Mouse (Mus musculus) G1E-ER4 (cell line): ENCODE results near the gene Hadha. TPM values are rescaled to one million over a fixed set of nuclear protein-coding genes. Genes with fewer than 3 reads are reported as not detected.

Experiments
- GATA1 ChIP-seq: IDR thresholded peaks from one replicate; pipeline ENCODE4 v1.8.0; 2012; ENCODE audit warnings: low read length, inconsistent platforms
- polyA plus RNA-seq: library from polyadenylated mRNA; stranded (reverse); fragments of >175 nt; gene quantifications from 2 replicates; pipeline ENCODE4 v1.2.3, GENCODE M21; 2012

Gene Hadha
- polyA plus RNA-seq, 1 experiment = 11.2 TPM

DNA sequence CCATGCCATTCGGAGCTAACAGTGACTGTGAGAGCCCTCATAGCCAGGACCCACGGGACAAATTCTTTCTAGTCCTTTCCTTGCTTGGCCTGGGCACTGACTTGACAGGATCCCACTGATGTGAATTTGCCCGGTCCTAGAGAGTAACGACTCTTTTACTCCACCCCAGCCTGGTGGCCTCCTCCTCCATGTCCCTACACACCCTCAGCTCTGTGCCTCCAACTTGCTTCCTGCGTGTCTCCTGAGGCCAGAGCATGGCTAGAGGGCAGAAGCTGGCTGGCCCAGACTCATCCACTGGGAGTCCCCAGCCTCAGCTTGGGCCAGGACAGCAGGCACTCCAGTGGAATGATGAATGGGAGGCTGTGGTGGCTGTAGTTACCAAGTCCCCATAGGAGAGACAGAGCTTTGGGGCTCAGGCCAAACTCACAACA lies 47.3 kb downstream of the Hadha start:
- TF ChIP-seq GATA1 = no peak

DNA sequence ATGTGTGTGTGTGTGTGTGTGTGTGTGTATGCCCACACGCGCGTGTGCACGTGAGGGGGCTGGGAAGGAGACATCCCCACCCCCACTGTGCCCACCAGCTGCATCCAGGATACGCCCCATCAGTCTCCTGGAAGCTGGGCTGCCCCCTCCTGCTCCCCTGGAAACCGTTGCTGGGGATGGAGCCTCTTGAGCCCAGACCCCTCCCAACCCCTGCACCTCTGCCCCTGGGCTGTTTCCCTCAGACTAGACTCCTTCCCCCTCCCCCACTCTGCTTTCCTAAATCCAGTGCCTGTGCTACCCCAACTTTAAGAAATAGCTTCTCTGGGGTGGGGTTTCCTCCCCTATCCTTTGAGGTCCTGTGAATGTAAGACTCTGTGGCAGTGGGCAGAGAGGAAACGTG lies 47.8 kb downstream of the Hadha start:
- TF ChIP-seq GATA1 = no peak

DNA sequence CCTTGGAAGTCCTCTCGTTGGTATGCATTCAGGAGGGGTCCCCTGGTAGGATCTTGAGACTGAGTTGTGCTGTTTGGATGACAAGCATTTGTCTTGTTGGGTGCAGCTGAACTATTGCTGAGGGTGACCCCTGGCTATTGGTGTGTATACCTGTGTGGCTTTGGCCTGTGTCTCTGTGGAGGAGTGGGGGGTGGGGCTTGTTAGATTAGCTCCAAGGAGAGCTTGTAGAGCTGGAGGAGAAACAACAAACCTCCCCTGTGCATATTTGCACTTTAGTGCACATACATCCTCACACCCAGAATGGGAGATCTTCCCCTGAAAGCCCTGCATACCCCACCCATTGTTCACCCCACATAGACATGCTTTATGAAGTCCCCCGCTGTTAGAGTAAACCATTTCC lies 48.2 kb downstream of the Hadha start:
- no peak for TF ChIP-seq GATA1

DNA sequence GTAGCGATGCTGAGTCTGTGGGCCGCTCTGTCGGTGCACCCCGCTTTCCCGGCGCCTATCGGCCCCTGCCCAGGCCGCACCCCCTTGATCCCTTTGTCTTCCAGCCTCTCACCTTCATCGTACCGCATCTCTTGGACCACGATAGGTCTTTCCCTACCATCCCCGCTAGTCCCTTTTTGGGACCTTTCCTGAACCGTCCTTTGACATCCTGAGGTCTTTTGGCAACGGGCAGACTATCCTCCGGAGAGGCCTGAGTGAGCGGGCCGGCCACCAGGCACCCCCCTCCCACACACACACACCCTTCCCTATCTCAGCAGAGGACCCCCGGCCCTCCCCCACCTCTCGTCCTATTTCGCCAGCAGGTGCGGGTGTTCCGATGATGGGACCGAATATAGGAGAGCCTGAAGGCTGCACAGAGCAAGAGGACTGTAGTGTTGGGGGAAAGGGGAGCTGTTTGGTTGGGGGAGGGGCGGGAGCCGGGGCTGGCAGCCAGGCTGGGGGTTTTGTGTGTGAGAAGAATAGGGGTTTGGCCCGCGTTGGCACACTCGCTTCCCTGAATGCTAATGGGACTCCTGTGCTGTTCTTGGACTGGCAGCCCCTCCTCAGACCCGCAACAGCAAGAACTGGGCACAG lies 49.2 kb downstream of the Hadha start, which contains the start of gene 3110082J24Rik:
Gene 3110082J24Rik, minus strand, starts transcription at position 419 of the 633 bp plus-strand sequence.
- TF ChIP-seq GATA1 = no peak

DNA sequence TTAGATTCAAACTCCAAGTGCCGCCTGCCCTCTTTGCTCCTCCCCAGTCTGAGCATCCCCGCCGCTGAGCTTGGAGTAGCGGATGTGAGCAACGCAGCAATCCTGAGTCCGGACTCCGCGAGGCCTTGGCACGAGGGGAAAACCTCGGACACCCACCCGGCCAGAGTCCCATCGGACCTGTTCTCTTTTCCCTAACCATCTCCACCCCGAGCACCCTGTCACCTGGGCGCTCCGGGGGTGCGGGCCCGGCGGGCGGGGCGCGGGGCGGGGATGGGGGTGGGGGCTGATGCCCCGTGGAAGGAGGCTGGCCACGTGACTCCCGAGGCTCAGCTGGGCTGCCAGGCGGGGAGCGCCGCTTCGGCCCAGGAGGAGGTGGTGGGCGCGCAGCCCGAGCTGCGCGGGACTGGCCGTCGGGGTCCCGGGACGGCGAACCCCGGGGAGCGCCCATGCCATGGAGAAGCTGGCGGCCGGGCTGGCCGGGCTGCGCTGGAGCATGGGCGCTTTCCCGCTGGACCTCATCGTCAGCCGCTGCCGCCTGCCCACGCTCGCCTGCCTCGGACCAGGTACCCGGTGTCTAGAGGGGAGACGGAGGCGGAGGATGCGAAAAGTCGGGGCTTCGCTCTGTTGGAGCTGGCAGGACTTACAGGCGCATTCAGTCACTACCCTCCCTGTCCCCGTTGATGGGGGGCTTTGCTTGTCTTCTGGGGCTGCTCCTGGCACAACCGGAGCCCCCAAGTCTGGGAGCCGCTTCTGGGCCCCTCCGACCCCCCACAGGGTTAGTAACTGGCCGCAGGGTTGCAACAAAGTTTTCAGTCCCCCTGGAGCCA lies 49.9 kb downstream of the Hadha start, which contains the start of gene Garem2:
Gene Garem2, plus strand, starts transcription at position 321 of the 827 bp plus-strand sequence.
- TF ChIP-seq GATA1 = no peak

DNA sequence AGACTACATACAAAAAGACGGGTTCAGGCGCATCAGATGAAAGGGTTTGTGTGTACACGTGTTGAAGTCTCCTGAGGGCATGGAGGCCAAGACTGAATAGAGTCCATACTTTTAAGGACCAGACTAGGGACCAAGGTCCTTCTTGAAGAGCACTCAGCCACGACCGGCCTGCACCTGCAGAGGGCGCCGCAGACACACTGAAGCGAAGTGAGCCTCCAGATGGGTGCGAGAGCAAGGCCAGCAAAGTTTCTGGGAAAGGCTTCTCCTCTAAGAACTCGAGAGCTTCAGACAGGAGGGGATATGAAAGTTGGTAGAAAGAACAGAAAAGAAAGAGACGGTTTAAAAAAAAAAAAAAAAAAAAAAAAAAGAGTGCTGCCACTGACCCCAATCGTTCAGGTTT lies 50.6 kb downstream of the Hadha start:
- TF ChIP-seq GATA1 = no peak

DNA sequence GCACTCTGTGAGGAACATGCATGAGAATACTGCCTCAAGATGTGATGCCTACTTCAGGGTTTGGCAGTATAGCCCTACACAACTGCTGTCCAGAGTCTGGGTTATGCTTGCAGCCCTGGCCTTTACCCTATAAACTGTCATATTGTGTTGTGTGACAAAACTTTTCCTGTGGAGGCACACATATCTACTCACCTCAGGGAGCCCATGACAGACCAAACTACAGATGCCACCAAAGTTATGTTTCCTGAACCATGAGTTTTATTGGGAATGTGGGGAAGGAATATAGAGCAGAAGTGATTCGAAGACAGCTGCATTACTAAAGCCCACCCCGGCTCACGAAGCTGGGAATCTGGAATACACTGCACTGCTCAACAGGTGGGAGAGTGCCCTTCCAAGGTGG lies 51.6 kb downstream of the Hadha start:
- TF ChIP-seq GATA1 = no peak

DNA sequence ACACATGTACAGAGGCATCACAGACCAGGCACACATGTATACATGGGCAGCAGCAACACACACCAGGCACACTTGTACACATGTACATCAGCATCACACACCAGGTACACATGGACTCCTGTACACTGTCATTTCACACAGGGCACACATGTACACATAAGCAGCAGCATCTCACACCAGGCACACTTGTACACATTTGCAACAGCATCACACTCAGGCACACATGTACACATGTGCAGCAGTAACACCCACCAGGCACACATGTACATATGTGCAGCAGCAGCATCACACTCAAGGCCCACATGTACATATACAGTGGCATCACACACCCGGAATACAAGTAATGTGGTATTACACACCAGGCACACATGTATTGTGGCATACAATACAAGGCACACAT lies 56.7 kb downstream of the Hadha start:
- TF ChIP-seq GATA1 = no peak

DNA sequence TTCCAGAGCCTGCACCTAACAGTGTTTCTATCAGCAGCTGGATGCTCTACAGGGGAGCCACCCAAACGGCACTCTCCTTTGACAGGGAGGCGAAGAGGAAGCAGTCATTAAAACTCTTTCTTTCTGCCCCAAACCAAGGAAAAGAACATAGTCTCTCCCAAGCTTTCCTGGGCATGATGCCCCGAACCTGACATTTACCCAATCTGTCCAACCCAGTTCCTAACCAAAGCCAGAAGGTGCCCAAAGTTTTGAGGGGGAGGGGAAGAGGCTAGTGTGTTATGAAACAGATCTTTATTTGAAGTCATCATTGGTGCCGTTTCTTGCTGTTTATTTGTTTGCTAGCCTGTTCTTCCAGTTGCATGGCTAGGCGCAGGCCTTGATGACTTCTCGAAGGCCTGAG lies 59.2 kb downstream of the Hadha start:
- no peak for TF ChIP-seq GATA1

DNA sequence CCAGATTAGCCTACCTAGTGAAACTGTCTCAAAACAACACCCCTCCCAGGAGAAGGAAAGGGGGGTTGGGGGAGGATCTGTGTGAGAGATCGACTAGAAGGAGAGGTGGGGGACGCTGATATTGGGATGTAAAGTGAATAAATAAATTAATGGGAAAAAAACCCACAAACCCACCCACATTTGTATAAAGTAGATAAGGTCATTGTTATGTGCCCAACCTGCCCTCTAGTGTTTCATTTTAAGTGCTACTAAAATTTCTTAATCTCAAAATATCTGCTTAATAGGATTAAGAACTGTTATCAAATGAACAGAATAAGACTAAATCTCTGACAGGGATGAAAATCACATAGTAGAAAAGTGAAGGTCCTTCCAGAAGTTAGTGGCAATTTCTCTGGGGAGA lies 60.6 kb downstream of the Hadha start:
- no peak for TF ChIP-seq GATA1

DNA sequence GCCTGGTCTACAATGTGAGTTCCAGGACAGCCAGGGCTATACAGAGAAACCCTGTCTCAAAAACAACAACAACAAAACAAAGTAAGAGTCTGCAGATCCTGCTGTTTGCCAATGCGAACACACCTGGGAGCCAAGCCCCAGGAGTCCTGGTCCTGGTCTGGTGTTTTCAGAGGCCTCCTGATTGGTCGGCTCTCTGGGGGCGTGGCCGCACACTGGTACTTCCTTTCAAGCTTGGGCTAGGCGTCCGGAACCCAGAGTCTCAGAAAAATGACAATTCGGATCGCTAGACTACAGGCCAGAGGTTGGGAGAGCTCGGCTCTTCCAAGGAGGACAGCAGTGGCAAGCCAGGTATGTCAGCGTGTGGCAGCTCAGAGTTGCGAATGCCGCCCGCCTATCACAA lies 62.3 kb downstream of the Hadha start:
- TF ChIP-seq GATA1 = no peak

DNA sequence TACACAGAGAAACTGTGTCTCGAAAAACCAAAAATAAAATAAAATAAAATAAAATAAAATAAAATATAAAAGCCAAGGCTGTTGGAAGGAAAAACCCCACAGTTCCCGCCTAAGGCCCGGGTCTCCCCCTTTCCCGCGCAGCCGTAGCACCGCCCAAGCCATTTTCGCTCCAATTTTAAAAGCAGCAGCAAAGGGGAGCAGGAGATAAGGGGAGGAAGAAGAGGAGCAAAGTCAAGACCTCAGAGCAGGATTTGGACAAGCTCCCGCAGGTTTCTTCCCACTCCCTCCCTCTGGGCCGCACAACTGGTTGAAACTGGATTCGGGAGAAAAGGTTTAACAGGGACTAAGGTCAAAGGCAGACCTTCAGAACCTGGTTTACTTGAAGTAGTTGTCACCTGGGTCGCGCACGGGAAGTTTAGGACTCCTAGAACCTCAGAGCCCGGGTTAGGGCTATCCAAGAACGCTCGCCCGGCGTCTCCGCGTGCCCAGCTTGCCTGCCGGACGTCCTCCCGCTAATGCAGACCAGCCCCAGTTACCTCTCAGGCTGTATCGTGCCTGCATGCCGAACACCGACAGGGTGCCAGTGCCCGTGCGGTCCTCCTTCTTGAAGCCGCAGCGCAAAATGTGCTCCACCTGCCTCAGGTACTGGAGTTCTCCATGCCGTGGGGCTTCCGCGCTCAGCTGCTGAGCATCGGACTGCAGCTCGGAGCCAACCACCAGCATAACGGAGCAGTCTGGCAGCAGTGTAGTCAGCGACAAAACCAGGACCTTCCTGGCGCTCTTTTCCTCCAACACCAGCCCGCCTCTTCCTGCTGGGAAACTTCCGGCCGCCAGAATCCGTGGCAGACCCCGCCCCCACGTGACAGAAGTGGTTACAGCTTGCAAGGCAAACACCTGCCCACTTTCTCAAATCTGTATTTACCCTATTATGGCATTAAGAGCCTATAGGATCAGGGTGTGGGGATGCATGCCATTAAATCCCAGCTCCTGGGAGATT lies 81.8 kb downstream of the Hadha start, which contains the start of gene Tyms:
Gene Tyms, minus strand, starts transcription at position 793 of the 997 bp plus-strand sequence.
- TF ChIP-seq GATA1 = no peak

DNA sequence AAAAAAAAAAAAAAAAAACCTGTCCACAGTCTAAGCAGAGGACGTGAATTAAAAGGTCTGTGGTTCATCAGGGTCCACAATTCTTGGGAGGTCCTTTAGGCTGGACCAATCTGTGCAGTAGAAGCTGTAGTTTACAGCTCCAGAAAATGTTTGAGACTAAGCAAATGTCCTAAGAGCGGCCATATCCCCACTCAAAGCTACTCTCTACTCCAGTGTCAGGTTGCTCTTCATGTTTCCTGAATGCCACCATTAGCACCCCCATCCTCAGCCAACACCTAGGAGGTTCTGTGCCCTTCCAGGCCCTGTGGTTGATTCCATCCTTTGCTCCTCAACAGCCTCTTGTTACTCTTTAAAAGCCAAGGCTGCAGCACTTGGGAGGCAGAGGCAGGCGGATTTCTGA lies 82.6 kb downstream of the Hadha start:
- TF ChIP-seq GATA1 = no peak

DNA sequence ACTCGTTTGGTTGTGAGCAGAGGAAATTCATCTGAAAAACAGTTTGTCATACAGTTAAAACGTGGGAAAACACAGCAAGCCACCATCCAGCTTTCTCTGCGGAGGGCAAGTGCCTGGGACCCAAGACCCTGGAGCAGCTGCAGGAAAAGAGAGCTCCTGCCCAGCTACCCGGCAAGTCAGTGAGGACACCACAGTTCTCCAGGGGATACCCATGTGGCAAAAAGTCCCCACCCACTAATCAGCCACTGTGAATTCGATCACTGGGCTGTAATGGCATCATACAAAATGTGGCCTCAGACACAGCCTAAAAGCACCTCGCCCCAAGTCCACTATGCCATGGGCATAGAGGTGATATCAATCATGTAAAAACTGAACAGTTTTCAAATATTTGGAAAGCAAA lies 83.3 kb downstream of the Hadha start:
- TF ChIP-seq GATA1 = no peak

Other genes starting within 250 kb of the Hadha start
- not detected in 2 replicates for gene Il6, start 142.0 kb downstream of the Hadha start, polyA plus RNA-seq
- 21.7 and 23.6 TPM in 2 replicates for gene Tyms, start 81.5 kb downstream of the Hadha start, polyA plus RNA-seq
- gene Garem2, start 50.0 kb downstream of the Hadha start, polyA plus RNA-seq = not detected in 2 replicates
- not detected in 2 replicates for gene 3110082J24Rik, start 49.1 kb downstream of the Hadha start, polyA plus RNA-seq
- 6.8 and 66.0 TPM in 2 replicates for gene Hadhb, start 86 bp upstream of the Hadha start, polyA plus RNA-seq
- gene Adgrf3, start 50.6 kb upstream of the Hadha start, polyA plus RNA-seq = 0.02 and 0.03 TPM in 2 replicates
- 0.67 and 1.4 TPM in 2 replicates for gene Selenoi, start 77.4 kb upstream of the Hadha start, polyA plus RNA-seq
- not detected in 2 replicates for gene Drc1, start 126.2 kb upstream of the Hadha start, polyA plus RNA-seq